Mouse (Mus musculus): ENCODE data around the gene Olfr1199. TPM values are rescaled to one million over a fixed set of nuclear protein-coding genes. Genes with fewer than 3 reads are reported as not detected.

Olfr1199 gene
- not detected for total RNA-seq (2023)

DNA sequence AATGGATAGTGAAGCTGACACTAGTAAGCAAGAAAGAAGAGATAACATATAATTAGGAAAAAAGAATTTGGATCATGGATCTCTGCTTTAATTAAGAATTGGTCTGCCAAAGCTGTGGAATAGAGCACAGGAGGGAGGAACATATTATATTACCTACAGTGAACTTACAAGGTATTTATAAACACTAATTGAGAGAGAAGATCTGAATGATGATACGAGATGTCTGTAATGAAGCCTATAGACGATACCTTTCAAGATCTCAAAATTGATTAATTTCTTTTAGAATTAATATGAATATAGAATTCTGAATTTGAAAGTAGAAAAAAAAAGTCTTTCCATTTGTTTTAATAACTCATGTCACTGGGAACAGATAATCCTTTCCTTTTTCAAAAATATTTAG lies at the start of gene Olfr1199:
Gene Olfr1199, minus strand, starts transcription at position 101 of the 400 bp plus-strand sequence.

DNA sequence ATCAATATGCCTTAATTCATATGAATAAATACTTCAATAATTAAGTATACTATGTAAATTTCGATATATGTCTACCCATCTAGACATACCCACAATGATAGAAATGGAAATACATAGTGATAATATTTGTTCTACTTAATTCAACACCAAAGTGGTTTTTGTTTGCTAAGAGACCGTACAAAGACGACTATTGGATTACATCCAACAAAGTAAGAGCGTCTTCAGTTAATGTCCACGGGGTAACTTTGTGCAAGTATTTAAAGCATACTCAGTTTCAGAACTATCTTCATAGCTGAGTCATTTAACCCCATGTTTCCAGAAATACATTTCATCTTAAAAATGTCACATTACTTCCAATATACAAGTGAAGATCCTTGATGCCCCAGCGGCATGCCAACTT lies 32.5 kb upstream of the Olfr1199 start, which contains the start of gene Olfr1201:
Gene Olfr1201, plus strand, starts transcription at position 301 of the 400 bp plus-strand sequence.

DNA sequence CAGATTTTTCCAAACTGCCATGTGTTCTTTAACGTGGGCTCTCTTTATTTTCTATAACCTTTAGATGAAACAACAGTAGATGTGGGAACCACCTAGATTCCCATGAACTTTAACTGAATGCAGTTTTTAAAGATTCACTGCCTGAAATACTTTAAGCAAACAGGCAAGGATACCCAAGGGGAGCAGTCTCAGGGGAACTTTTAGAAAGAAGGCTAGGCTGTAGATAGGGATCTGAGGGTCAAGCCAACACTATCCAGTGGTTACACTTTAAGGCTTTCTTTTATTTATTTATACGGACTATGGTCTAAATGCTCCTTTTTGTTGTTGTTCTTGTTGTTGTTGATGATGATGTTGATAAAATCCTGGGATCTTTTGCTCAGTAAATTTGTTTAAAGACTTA lies 10.1 kb upstream of the Olfr1199 start, which contains the start of gene Olfr1200:
Gene Olfr1200, minus strand, starts transcription at position 101 of the 400 bp plus-strand sequence.

DNA sequence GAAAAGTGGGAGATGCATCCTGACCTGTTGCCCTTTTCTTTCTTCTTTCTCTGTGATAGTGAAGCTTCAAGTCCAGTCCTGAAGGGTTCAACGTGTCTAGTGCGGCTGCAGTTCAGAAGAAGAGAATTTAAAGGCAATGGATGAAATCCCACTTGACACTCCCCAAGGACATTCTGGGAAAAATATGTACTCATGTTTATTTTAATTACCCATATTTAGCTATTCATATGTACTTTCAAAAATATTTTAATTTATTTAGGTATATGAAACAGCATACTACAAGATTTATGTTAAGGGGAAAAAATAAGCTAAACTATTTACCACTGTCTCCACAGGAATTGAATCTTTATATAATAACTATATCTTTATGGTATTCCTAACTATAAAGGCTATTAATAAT lies 9.0 kb downstream of the Olfr1199 start, which contains the start of gene Olfr1198:
Gene Olfr1198, minus strand, starts transcription at position 101 of the 400 bp plus-strand sequence.

DNA sequence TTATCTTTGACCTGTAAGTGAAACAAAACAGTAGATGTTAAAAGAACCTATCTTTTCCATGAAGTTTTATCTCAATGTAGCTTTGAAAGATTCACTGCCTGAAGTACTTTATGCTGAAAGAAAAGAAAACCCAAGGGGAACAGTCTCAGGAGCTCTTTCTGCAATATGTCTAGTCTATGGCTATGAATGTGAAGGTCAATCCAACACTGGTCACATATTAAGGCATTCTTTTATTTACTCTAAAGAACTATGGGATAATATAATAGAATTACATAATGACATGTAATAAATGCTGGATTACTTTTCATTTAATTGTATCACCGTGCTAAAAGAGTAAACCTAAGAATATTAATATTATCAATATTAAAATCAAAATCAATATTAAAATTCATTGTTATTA lies 28.0 kb downstream of the Olfr1199 start, which contains the start of gene Olfr1197:
Gene Olfr1197, minus strand, starts transcription at position 101 of the 400 bp plus-strand sequence.

DNA sequence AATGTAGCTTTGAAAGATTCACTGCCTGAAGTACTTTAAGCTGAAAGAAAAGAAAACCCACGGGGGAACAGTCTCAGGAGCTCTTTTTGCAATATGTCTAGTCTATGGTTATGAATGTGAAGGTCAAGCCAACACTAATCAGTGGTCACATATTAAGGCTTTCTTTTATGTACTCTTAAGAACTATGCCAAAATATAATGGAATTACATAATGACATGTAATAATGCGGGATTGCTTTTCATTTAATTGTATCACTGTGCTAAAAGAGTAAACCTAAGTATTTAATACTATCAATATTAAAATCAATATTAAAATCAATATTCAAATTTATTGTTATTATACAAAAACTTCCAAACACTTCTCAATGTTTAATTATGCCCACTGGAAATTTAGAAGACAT lies 55.8 kb downstream of the Olfr1199 start, which contains the start of gene Olfr1196:
Gene Olfr1196, minus strand, starts transcription at position 101 of the 400 bp plus-strand sequence.

Other genes with a start within 250 kb of the Olfr1199 start
- not detected for gene Olfr1186, start 241.9 kb downstream of the Olfr1199 start, total RNA-seq (2023)
- not detected for gene Olfr1188, start 203.5 kb downstream of the Olfr1199 start, total RNA-seq (2023)
- gene Olfr1189, start 174.0 kb downstream of the Olfr1199 start, total RNA-seq (2023): not detected
- gene Olfr1191-ps1, start 119.9 kb downstream of the Olfr1199 start, total RNA-seq (2023): not detected
- gene Olfr1192-ps1, start 112.0 kb downstream of the Olfr1199 start, total RNA-seq (2023): not detected
- not detected for gene Olfr1193, start 84.8 kb downstream of the Olfr1199 start, total RNA-seq (2023)
- not detected for gene Olfr1195, start 71.3 kb downstream of the Olfr1199 start, total RNA-seq (2023)
- gene Olfr1196, start 55.9 kb downstream of the Olfr1199 start, total RNA-seq (2023): not detected
- not detected for gene Olfr1197, start 28.1 kb downstream of the Olfr1199 start, total RNA-seq (2023)
- gene Olfr1198, start 9.1 kb downstream of the Olfr1199 start, total RNA-seq (2023): not detected
- gene Olfr1200, start 10.0 kb upstream of the Olfr1199 start, total RNA-seq (2023): not detected
- not detected for gene Olfr1201, start 32.6 kb upstream of the Olfr1199 start, total RNA-seq (2023)
- gene Olfr1202, start 54.0 kb upstream of the Olfr1199 start, total RNA-seq (2023): not detected
- gene Olfr1205, start 69.3 kb upstream of the Olfr1199 start, total RNA-seq (2023): not detected
- not detected for gene Olfr1204, start 88.8 kb upstream of the Olfr1199 start, total RNA-seq (2023)
- not detected for gene Olfr1206, start 102.8 kb upstream of the Olfr1199 start, total RNA-seq (2023)
- not detected for gene Olfr1208, start 141.8 kb upstream of the Olfr1199 start, total RNA-seq (2023)
- gene Olfr1209, start 154.7 kb upstream of the Olfr1199 start, total RNA-seq (2023): not detected
- not detected for gene Olfr1211, start 177.6 kb upstream of the Olfr1199 start, total RNA-seq (2023)
- not detected for gene Olfr1212, start 193.5 kb upstream of the Olfr1199 start, total RNA-seq (2023)
- gene Gm13762, start 219.8 kb upstream of the Olfr1199 start, total RNA-seq (2023): not detected
- gene Olfr1214, start 232.2 kb upstream of the Olfr1199 start, total RNA-seq (2023): not detected
- not detected for gene Olfr1215, start 246.5 kb upstream of the Olfr1199 start, total RNA-seq (2023)

Measured in monocyte, adult 59 days (primary cell).